Mouse (Mus musculus): ENCODE measurements around the gene Krtap4-13.
"Not testable (repeated sequence)": the region's sequence is repeated elsewhere in the genome, so short reads cannot be mapped to it uniquely, and the experiment has no call there.

The Krtap4-13 gene

GRCm38 (mm10) chr11:99809792-99810191 lies at the start of gene Krtap4-13:
Gene Krtap4-13, minus strand, starts transcription at chr11:99809892.
- not testable (repeated sequence) for DNase-seq (ENCODE audit: low read depth, low spot score)

DNA sequence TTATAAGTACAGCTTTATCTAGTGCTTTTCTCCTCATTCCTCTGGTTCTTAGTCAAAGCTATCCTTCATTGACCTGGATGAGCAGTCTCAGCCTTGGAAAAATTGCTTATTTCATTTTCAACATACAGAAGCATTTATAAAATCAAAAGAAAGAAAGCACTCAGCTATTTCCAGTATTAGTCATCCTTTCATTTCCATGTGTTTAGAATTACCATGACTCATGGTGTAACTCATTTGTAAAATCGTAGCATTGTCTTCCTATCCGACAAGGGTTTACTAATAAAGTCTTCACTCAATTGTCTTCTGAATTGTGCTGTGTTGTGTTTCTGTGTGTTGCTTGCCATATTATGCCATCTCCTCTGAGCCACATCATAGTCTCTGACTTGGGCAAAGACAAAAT lies 49.1 kb upstream of the Krtap4-13 start:
- DNase-seq (ENCODE audit: low read depth, low spot score): no peak

DNA sequence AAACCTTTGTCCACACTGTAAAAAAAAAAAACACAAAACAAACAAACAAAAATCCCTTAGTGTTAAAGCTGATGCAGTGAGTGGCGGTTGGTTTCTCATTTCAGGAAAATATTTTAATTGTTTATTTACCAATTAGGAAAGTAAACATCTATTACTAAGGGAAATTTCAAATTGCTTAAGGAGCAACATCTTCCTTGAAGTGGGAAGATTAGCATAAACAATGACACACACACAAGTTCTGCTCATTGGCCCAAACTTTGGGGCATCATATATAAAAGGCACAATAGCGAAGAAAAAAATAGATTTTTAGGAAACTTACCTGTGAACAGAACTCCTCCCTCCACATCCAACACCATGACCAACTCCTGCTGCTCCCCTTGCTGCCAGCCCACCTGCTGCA lies 47.9 kb upstream of the Krtap4-13 start, which contains the start of gene Gm11568:
Gene Gm11568 (plus strand): TSS at position 301 of the 400 bp plus-strand sequence.
- no peak for DNase-seq (ENCODE audit: low read depth, low spot score)

- DNase-seq (ENCODE audit: low read depth, low spot score): peak; percentile 28
Observed at GRCm38 (mm10) chr11:99854121-99854520, 44.4 kb upstream of the Krtap4-13 start.

GRCm38 (mm10) chr11:99851508-99851907 lies 41.8 kb upstream of the Krtap4-13 start, which contains the start of gene Krtap4-16:
Gene Krtap4-16, minus strand, starts transcription at chr11:99851608.
- no peak for DNase-seq (ENCODE audit: low read depth, low spot score)

- DNase-seq (ENCODE audit: low read depth, low spot score): no peak
Observed at GRCm38 (mm10) chr11:99846746-99847145, 37.1 kb upstream of the Krtap4-13 start.

GRCm38 (mm10) chr11:99842185-99842584 lies 32.5 kb upstream of the Krtap4-13 start:
- DNase-seq (ENCODE audit: low read depth, low spot score): no peak

DNA sequence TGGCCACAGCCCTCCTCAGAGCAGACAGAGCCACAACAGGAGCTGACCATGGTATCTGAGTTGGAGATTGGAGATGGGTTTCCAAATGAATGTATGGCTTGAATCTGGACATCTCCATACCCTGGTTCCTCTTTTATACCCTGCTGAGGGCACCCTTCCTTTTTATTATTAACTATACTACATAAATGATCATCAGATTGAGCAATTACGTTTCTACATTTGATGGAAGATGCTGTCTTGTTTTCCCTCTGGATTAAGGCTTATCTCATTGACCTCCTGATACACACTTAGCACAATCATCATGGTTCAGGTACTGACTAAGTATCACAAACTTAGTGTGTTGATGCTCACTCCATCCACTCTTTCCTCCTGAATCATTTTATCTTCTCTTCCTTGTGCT lies 28.3 kb upstream of the Krtap4-13 start, which contains the start of gene 2300003K06Rik:
Gene 2300003K06Rik (minus strand): TSS at position 101 of the 400 bp plus-strand sequence.
- DNase-seq (ENCODE audit: low read depth, low spot score): no peak

DNA sequence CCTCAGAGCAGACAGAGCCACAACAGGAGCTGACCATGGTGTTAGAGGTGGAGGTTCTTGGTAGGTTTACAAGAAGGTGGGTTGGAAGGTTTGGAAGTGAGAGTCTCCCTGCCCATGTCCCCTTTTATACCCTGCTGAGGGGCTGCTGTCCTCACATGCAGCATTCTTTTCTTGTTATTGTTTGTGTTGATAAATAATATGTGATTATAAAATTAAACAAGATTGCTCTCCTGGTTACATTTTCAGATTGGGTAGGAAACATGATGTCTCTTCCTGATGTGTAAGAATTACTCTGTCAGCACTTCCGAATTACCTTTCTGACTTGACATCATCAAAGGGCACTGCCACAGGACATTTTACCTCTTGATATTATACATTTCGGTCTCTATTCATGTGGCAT lies 5.9 kb upstream of the Krtap4-13 start, which contains the start of gene Gm11564:
Gene Gm11564 (minus strand): TSS at position 101 of the 400 bp plus-strand sequence.
- DNase-seq (ENCODE audit: low read depth, low spot score): not testable (repeated sequence)

- not testable (repeated sequence) for DNase-seq (ENCODE audit: low read depth, low spot score)
Observed at GRCm38 (mm10) chr11:99804346-99804745, 5.3 kb downstream of the Krtap4-13 start, which contains the start of gene Gm11554. Gene Gm11554, minus strand, starts transcription at chr11:99804446.

DNA sequence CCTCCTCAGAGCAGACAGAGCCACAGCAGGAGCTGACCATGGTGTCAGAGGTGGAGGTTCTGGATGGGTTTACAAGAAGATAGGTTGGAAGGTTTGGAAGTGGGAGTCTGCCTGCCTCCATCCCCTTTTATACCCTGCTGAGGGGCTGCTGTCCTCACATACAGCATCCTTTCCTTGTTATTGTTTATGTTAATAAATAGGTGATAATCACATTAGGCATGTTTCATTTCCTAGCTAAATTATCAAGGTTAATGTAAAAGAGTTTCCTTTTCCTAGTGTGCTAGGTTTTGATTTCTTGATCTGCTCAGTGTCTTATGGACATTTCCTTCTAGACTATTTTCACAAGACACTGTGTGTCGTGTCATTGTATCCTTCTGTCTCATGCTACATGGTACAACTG lies 10.9 kb downstream of the Krtap4-13 start, which contains the start of gene Gm11569:
Gene Gm11569 (minus strand): TSS at position 101 of the 400 bp plus-strand sequence.
- not testable (repeated sequence) for DNase-seq (ENCODE audit: low read depth, low spot score)

DNA sequence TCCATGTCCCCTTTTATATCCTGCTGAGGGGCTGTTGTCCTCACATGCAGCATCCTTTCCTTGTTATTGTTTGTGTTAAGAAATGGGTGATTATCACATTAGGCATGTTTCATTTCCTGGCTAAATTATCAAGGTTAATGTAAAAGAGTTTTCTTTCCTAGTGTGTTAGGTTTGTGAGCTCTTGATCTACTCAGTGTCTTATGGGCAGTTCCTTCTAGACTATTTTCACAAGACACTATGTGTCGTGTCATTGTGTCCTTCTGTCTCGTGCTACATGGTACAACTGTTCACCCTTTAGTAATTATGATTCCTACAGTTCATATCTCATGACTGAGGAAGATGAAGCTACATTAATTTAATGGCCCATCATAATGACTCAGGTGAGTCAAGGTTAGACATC lies 16.3 kb downstream of the Krtap4-13 start, which contains the start of gene Gm11596:
Gene Gm11596 (minus strand): TSS at position 101 of the 400 bp plus-strand sequence.
- DNase-seq (ENCODE audit: low read depth, low spot score): no peak

DNA sequence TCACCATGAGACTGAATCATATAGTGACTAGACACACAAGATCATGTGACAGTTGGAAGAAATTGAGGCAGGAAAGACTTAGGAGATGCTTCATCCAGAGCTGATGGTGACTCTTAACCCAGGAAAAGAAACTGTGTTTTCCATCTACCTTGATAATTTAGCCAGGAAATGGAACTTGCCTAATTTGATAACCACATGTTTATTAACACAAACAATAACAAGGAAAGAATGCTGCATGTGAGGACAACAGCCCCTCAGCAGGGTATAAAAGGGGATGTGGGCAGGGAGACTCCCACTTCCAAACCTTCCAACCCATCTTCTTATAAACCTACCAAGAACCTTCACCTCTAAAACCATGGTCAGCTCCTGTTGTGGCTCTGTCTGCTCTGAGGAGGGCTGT lies 24.8 kb downstream of the Krtap4-13 start, which contains the start of gene Krtap4-9:
Gene Krtap4-9 (plus strand): TSS at position 301 of the 400 bp plus-strand sequence.
- DNase-seq (ENCODE audit: low read depth, low spot score): not testable (repeated sequence)

GRCm38 (mm10) chr11:99780604-99781003 lies 29.1 kb downstream of the Krtap4-13 start, which contains the start of gene Krtap4-8:
Gene Krtap4-8, minus strand, starts transcription at chr11:99780704.
- DNase-seq (ENCODE audit: low read depth, low spot score): no peak

- DNase-seq (ENCODE audit: low read depth, low spot score): no peak
Observed at GRCm38 (mm10) chr11:99778401-99778800, 31.3 kb downstream of the Krtap4-13 start.

GRCm38 (mm10) chr11:99772813-99773212 lies 36.9 kb downstream of the Krtap4-13 start, which contains the start of gene Gm11595:
Gene Gm11595, minus strand, starts transcription at chr11:99772913.
- DNase-seq (ENCODE audit: low read depth, low spot score): not testable (repeated sequence)

- DNase-seq (ENCODE audit: low read depth, low spot score): no peak
Observed at GRCm38 (mm10) chr11:99768410-99768809, 41.3 kb downstream of the Krtap4-13 start.

Data from brain, embryonic 18.5 days (tissue).